Mouse (Mus musculus): ENCODE measurements around the gene Ganc.

The Ganc gene

GRCm38 (mm10) chr2:120403653-120403985, at the start of gene Ganc:
Gene Ganc (plus strand): TSS chr2:120403896.
- DNase-seq (ENCODE audit: low spot score in 2 of 2), result no peak

GRCm38 (mm10) chr2:120360425-120360824, 43.3 kb upstream of the Ganc start:
- DNase-seq (ENCODE audit: low spot score in 2 of 2), result no peak

- DNase-seq (ENCODE audit: low spot score in 2 of 2), result no peak
Measured at GRCm38 (mm10) chr2:120366501-120366900, 37.2 kb upstream of the Ganc start.

- DNase-seq (ENCODE audit: low spot score in 2 of 2), result no peak
Measured at GRCm38 (mm10) chr2:120367416-120368207, 36.1 kb upstream of the Ganc start.

GRCm38 (mm10) chr2:120373858-120374257, 29.8 kb upstream of the Ganc start:
- no peak for DNase-seq (ENCODE audit: low spot score in 2 of 2)

GRCm38 (mm10) chr2:120386264-120386663, 17.4 kb upstream of the Ganc start:
- DNase-seq (ENCODE audit: low spot score in 2 of 2), result no peak

- no peak for DNase-seq (ENCODE audit: low spot score in 2 of 2)
Measured at GRCm38 (mm10) chr2:120387291-120387690, 16.4 kb upstream of the Ganc start.

- DNase-seq (ENCODE audit: low spot score in 2 of 2), result no peak
Measured at GRCm38 (mm10) chr2:120389376-120389775, 14.3 kb upstream of the Ganc start.

- no peak for DNase-seq (ENCODE audit: low spot score in 2 of 2)
Measured at GRCm38 (mm10) chr2:120390934-120391333, 12.8 kb upstream of the Ganc start.

GRCm38 (mm10) chr2:120392406-120392805, 11.3 kb upstream of the Ganc start:
- DNase-seq (ENCODE audit: low spot score in 2 of 2), result no peak

- no peak for DNase-seq (ENCODE audit: low spot score in 2 of 2)
Measured at GRCm38 (mm10) chr2:120397951-120398350, 5.7 kb upstream of the Ganc start.

- no peak for DNase-seq (ENCODE audit: low spot score in 2 of 2)
Measured at GRCm38 (mm10) chr2:120402813-120403212, 883 bp upstream of the Ganc start.

GRCm38 (mm10) chr2:120403986-120404822, 508 bp downstream of the Ganc start, which contains the start of gene Tmem87a:
Gene Tmem87a (minus strand): TSS chr2:120404113.
- DNase-seq (ENCODE audit: low spot score in 2 of 2), result peak; percentile 89 to 94

GRCm38 (mm10) chr2:120404823-120405765, 1.4 kb downstream of the Ganc start:
- DNase-seq (ENCODE audit: low spot score in 2 of 2), result no peak

GRCm38 (mm10) chr2:120411096-120411628, 7.5 kb downstream of the Ganc start:
- no peak for DNase-seq (ENCODE audit: low spot score in 2 of 2)

GRCm38 (mm10) chr2:120414113-120414512, 10.4 kb downstream of the Ganc start:
- DNase-seq (ENCODE audit: low spot score in 2 of 2), result no peak

GRCm38 (mm10) chr2:120414738-120415414, 11.2 kb downstream of the Ganc start:
- DNase-seq (ENCODE audit: low spot score in 2 of 2), result peak in 1 of 2 experiments; percentile 5

- DNase-seq (ENCODE audit: low spot score in 2 of 2), result no peak
Measured at GRCm38 (mm10) chr2:120424386-120424785, 20.7 kb downstream of the Ganc start.

GRCm38 (mm10) chr2:120444486-120444885, 40.8 kb downstream of the Ganc start:
- no peak for DNase-seq (ENCODE audit: low spot score in 2 of 2)

- DNase-seq (ENCODE audit: low spot score in 2 of 2), result no peak
Measured at GRCm38 (mm10) chr2:120446373-120446772, 42.7 kb downstream of the Ganc start.

- no peak for DNase-seq (ENCODE audit: low spot score in 2 of 2)
Measured at GRCm38 (mm10) chr2:120447306-120447705, 43.6 kb downstream of the Ganc start.

All from frontal cortex, postnatal 25 days (tissue).